Mouse (Mus musculus) mouse embryonic stem cell (cell line): ENCODE results near the gene Pnisr.

Experiments
- in situ Hi-C, 2 experiments: fragments of 300-500 bp; cut with MboI; formaldehyde crosslinking; loops; 1 replicate in 1 of 2; 3 replicates in 1 of 2; pipeline ENCODE4 v1.14.3; 2019 to 2020; ENCODE audit warnings: low sequenced_read_pairs in 2 of 2, low pct_unique_long_range_greater_than_20kb in 1 of 2, mixed read lengths in 1 of 2; ENCODE audit not compliant: unreplicated experiment in 1 of 2

Pnisr gene

DNA sequence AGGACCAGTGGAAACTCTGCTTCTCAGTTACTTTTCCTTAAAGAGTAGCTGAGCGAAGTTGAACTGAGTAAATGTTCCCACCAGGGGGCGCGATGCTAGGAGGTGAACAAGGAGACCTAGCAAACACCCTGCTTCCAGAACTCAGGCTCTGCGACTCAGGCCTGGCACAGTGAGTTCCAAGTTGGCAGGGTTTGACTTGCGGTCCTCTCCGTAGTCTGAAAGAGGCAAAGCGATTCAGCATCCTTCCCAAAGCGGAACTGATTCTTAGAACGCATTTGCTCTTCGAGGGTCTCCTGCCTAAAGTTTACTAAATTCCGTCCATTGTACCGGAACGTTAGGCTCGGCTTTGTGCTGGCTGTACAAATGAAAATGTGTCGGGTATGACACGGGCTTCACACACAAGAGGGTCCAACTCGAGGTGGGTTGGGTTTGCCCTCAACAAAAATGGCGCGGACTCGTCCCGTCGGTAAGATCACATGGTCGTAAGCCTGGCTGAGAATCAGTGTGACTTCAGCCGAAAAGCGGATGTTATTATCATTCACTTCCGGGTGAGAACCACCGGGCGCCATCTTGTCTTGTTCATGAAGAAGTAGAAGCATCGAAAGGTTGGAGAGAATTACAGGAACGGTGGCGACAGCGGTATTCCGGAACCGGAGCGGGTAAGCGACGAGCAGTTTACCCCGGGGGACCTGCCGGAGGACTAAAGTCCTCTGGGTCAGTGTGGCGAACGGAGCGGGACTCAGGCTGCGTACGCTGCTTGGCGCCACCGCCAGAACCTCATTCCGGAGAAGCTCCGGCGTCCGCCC, at the start of gene Pnisr:
Gene Pnisr, plus strand, starts transcription at position 103 of the 806 bp plus-strand sequence.
- in situ Hi-C loops, result no loop called here

DNA sequence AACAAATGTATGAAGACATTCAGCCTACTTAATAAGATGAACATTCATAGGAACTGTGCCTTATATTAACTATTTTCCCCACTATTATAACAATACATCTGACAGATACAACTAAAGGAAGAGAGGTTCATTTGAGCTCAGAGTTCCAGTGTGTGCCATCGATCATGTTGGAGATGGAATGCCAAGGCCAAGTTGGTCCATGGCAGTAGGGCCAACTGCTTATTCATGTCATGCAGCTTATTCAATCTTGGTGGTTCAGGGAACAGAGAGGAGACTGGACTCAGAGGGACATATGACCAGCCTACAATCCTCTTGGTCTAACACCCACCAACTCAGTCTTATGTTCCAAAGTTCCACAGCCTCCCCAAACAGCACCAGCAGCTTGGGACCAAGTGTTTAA, 46.4 kb upstream of the Pnisr start:
- in situ Hi-C loops, result no loop called here

DNA sequence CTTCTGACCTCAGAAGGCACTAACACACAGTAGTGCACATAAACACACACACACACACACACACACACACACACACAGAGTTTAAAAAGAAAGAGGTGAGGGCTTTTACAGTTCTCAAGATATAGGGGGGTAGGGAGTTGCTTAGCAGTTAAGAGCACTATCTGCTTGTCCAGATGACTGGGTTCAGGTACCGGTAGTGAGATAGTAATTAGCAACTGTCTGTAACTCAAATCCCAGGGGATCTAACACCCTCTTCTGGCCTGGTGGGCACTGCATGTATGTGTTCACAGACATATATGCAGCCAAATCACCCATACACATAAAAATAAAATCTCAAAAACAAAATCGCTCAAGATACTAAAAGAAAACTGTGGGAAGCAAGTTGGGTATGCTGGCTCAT, 45.8 kb upstream of the Pnisr start:
- in situ Hi-C loops, result no loop called here

DNA sequence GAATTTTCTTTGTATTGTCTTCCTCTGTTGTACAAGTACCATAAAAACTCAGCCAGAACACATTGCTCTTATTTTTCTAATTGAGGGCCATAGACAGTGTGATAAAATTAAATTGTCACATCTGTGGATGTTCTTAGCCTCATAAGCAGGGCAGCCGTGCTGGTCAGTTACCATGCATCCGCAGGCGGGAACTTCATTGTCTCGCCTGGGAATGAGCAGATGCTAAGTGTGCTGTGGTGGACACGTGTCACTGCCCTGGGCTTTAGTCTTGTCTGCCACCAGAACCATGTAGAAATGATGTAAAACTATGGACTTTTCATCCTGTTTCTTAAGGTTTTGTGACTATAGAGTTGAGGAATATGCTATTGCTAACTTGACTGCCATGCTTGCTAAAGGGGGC, 40.2 kb upstream of the Pnisr start:
- in situ Hi-C loops, result no loop called here

DNA sequence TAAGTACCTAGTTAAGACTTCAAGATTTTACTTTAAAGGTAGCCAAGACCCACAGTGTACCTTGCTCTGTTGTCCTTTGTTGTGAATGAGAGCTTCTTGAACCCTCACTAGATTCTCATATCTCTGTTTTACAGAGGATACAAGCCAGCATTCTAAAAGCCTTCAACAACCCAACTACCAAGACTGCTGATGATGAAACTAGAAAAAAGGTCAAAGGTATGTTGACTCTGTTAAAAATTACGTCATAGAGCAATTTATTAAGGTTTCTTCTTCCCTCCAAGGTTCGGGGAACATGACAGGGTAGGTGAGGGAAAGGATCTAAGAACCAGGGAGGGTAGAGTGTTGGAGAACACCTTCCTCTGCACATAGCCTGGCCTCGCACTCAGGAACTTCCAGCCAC, 36.8 kb upstream of the Pnisr start:
- in situ Hi-C loops, result no loop called here

DNA sequence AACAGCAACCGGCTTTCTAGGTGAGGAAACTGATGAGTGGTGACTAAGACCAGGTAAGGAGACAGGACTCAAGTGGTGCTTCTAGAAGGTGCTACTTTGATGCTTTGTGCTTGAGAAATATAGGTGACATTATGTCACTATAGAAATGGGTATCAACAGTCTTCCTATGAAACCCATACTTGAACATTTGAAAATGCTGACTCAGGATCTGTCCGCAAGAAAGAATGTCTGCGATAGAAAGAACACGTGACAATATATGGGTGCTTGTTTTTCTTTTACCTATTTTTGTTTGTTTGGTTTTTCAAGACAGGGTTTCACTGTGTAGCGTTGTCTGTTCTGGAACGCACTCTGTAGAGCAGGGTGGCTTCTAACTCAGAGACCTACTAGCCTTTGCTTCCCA, 34.7 kb upstream of the Pnisr start:
- in situ Hi-C loops, result no loop called here

DNA sequence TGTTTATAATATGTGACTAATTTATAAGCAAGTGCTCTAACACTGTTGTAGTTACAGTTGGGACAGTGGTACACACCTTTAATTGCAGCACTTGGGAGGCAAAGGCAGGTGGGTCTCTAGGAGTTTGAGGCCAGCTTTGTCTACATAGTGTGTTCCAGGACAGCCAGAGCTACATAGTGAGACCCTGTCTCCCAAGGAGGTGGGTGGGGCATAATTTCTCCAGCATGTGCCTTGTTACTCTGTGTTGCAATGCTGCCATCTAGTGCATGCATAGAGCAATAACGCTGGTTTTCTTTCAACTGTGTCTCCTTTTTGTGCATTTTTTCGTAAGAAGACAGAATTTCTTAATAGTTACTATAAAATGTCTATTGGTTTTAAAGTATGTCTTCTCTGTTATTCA, 33.4 kb upstream of the Pnisr start:
- in situ Hi-C loops, result no loop called here

DNA sequence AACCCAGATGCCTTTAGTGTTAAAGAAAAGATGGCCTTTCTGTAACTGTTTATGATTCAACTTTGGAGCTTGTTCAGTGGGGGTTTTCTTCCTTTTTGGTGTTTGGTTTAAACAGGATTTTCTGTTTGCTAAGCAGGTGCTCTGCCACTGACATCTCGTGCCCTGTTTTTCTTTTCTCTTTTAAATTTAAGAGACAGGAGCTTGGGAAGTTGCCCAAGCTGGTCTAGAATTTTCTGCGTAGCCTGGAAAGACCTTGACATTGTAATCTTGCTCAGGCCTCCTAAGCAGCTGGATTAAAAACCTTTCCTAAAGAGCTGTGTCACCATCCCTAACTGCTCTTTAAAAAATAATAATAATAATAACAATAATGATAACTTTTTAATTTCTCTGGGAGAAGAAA, 20.8 kb upstream of the Pnisr start:
- in situ Hi-C loops, result no loop called here

DNA sequence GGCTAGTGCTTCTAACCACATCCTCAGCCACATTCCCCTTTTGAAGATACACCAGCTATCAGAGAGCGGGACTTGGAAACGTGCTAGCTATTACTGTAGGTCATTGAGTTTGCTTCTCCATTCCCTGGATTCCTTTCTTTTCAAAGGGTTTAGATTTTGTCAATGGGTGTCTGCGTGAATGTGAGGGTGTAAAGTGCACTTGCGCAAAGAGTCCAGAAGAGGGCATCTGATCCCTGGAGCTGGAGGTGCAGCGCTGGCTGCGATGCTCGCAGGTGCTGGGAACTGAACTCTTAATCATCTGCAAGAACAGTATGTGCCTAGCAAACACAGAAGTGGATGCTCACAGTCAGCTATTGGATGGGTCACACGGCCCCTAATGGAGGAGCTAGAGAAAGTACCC, 14.5 kb upstream of the Pnisr start:
- in situ Hi-C loops, result no loop called here

DNA sequence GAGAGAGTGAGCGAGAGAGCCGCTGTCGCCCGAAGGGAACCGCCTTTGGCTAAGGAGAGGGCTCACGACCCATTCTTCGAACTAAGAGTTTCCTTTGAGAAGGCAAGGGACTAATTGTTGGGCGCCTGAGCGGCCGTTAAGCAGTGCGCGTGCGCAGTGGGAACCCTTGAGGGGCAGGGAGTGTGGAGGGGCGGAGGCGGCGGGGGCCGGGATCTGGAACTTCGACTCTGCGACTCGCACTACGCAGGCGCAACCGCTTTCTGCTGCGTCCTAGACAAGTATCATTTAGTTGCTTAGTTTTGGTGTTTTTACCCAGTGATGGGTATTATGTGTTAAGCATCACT, 876 bp downstream of the Pnisr start:
- in situ Hi-C loops, result no loop called here

DNA sequence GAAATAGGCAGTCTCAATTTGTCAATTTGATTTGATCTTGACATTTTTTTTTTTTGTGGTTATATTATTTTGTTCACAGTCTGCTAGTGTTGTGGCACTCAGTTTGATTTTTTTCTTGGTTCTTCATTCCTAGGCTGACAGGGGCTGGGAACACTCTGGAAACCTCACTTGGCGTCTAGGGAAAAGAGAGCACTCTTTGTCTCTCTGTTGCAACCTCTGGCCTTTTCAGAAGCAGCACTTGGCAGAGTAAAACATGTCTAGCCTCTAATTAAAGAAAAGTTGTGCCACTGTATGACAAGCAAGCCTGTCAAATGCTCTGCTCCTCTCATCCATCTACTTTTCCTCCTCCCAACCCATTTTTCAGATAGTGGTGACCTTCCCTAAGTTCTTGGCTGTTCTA, 10.1 kb downstream of the Pnisr start:
- in situ Hi-C loops, result no loop called here

DNA sequence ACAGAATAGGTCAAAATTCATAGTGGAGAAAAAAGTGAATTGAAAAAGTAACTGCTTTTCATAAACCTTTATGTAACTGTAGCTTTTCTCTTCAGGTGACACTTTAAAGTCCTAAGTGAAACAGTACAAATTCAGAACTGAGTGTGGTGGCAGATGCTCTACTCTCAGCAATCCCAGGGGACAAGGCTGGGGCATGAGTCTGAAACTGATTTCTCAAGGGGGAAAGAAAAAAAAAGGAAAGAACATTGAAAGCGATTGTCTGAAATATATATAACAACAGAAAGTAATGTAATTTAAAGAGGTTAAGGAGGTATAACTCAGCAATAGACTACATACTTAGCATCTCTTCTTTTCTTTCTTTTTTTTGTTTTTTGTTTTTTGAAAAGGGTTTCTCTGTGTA, 17.8 kb downstream of the Pnisr start:
- in situ Hi-C loops, result no loop called here

DNA sequence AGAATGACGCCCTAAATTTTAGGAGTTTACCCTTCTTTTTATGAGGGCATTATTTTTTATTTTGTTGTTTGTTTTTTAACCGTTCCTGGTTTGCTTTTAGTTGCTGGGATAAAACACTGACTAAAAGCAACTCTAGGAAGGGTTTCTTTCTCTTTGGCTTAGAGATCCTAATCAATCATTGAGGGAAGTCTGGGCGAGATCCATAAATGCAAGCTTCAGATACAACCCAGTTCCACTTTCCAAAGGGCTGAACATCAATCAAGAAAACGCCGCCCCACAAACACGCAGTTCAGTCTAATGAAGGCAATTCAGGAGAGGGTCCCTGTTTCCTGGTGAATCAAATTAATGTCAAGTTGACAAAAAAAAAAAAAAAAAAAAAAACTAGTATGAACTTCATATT, 31.4 kb downstream of the Pnisr start:
- in situ Hi-C loops, result no loop called here

DNA sequence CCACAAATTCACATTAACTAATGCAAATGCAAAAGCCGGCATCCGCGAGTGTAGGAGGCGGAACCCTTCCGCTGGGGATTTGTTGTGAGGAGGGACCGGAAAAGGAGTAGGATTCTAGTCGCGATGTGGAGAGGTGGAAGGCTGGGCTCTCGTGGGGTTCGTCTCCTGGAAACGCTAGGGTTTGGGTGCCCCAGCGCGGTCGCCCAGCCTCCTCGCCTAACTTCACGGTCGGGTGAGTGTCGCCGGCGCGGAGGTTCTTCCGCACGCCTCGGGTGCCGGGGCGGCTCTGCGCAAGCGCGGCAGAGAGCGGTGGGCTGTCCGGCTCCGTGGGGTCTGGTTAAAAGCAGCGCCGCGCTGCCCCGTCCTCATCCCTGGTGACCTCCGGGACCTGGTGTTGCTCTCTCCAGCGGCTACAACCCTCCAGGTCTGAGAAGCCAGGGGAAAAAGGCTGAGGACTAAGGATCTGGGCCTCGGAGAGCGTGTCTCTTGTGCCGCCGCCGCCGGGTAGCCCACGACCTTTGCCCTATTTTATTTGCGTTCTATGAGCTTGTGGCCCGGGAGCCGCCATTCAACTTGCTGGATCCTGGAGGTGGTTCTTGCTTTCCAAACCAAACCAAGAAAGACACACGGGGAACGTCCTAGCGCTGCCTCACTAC, 32.3 kb downstream of the Pnisr start, which contains the start of gene Coq3:
Gene Coq3, plus strand, starts transcription at position 109 of the 656 bp plus-strand sequence.
- in situ Hi-C loops, result no loop called here

DNA sequence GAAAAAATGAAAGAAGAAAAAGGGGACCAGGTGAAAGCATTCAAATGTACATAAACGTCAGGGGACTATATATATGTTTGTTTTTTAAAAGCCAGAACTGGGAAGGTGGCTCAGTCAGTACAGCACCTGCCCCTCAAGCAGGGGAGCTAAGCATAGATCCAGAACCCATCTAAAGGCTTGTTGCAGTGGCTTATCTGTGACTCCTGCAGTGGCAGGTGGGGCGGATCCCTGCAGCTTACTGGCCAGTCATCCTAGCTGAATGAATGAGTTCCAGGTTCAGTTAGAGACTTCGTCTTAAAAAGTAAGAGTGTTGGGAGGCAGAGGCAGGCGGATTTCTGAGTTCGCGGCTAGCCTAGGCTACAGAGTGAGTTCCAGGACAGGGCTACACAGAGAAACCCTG, 35.4 kb downstream of the Pnisr start:
- in situ Hi-C loops, result no loop called here

DNA sequence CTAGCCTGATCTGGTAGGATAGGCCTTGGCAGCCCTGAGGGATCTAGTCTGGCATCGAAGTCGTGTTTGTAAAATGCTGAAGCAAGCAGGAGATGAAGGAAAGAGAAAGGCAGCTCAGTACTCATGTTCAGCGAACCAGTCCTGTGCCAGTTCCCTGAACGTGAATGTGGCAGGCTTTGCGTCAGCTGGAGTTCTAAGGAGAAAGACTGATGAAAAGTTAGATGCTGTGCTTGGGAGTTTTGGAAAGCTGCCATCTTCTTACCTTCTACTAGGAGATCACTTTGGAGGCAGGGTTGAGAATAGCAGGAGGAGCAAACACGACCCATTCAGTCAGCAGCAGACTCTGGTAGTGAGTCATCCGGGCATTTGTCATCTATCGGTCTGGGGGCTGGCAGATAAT, 38.4 kb downstream of the Pnisr start:
- in situ Hi-C loops, result no loop called here
